Mouse (Mus musculus) forebrain, embryonic 14.5 days (tissue): ENCODE results near the gene Chd4. TPM values are rescaled to one million over a fixed set of nuclear protein-coding genes. Genes with fewer than 3 reads are reported as not detected.

Experiments
- ATAC-seq: fragments of 200-750 bp; cut with Nextera tagmentation; 2 replicates; pipeline ENCODE4 v1.8.0; 2017; ENCODE audit warnings: mild to moderate bottlenecking, moderate library complexity
- DNase-seq: peaks from one replicate; pipeline ENCODE4 v3.0.0-alpha.2; 2015; ENCODE audit warnings: low spot score
- H3K27ac ChIP-seq: fragments of 300-500 bp; sonication (generic); 2 replicates; pipeline ENCODE4 v1.5.1; 2014; ENCODE audit warnings: low read depth, mild to moderate bottlenecking, control low read depth, low read length, moderate library complexity
- H3K27me3 ChIP-seq: fragments of 300-500 bp; sonication (generic); replicated peaks from 2 replicates; pipeline ENCODE4 v1.6.1; 2014; ENCODE audit warnings: low read length, control low read depth, mixed read lengths; ENCODE audit not compliant: control insufficient read depth, insufficient read depth
- H3K36me3 ChIP-seq: fragments of 300-500 bp; sonication (generic); 2 replicates; pipeline ENCODE4 v1.6.1; 2014; ENCODE audit warnings: low read length, control low read depth; ENCODE audit not compliant: control insufficient read depth, insufficient read depth
- H3K4me1 ChIP-seq: fragments of 300-500 bp; sonication (generic); 2 replicates; pipeline ENCODE4 v1.6.1; 2014; ENCODE audit warnings: antibody characterized with exemption, low read length, control low read depth; ENCODE audit not compliant: control insufficient read depth, insufficient read depth
- H3K4me2 ChIP-seq: fragments of 300-500 bp; sonication (generic); 2 replicates; pipeline ENCODE4 v1.6.1; 2014; ENCODE audit warnings: mild to moderate bottlenecking, control low read depth, low read length
- H3K4me3 ChIP-seq: fragments of 300-500 bp; sonication (generic); 2 replicates; pipeline ENCODE4 v1.5.1; 2014; ENCODE audit warnings: low read depth, low read length, control low read depth
- H3K9ac ChIP-seq: fragments of 300-500 bp; sonication (generic); 2 replicates; pipeline ENCODE4 v1.6.1; 2014; ENCODE audit warnings: mild to moderate bottlenecking, low read length, control low read depth, moderate library complexity
- H3K9me3 ChIP-seq: fragments of 300-500 bp; sonication (generic); replicated peaks from 2 replicates; pipeline ENCODE4 v1.6.1; 2016; ENCODE audit warnings: low read length, control low read depth, mixed read lengths; ENCODE audit not compliant: control insufficient read depth
- WGBS: fragments of 180-500 bp; shearing (Covaris S2); extraction: QIAGEN DNeasy Blood & Tissue Kit; methylation state at CpG from one replicate; pipeline ENCODE4 v1.1.7; 2014; 5-methylcytosine and 5-hydroxymethylcytosine counted together
- polyA plus RNA-seq: library from polyadenylated mRNA; unstranded; fragments of >200 nt; fragmentation: Nextera tagmentation; extraction: Ambion mirVana; gene quantifications from 2 replicates; pipeline ENCODE4 v1.2.1, GENCODE M21; 2014

Gene Chd4
- polyA plus RNA-seq, 1 experiment from 2014 or later = 61.1 TPM

GRCm38 (mm10) chr6:125149569-125149950 is 53.8 kb downstream of the Chd4 start:
- Histone ChIP-seq H3K4me1 (peaks cover 20% of the 10 kb centered on the region), H3K36me3 (peaks cover 39% of the 10 kb centered on the region), H3K9ac (no peak overlapping the region), H3K27me3 (no peaks in the 10 kb centered on the region), H3K4me3 (no peak overlapping the region), H3K27ac (no peak overlapping the region), H3K4me2 (no peak overlapping the region), H3K9me3 (no peaks in the 10 kb centered on the region)
- no peak for ATAC-seq
- no peak for DNase-seq
- WGBS = 79% methylated on average over 7 of the region's 7 CpGs

- peaks cover 49% of the 10 kb centered on the region for H3K36me3 ChIP-seq
- 88% methylated on average over 22 of the region's 22 CpGs for WGBS
- ATAC-seq (no peak), DNase-seq (no peak)
- no peak overlapping the region for H3K27ac ChIP-seq
- H3K4me2 ChIP-seq = no peak overlapping the region
- no peak overlapping the region for H3K9ac ChIP-seq
- no peaks in the 10 kb centered on the region for H3K9me3 ChIP-seq
- no peak overlapping the region for H3K4me3 ChIP-seq
- H3K27me3 ChIP-seq = no peaks in the 10 kb centered on the region
- peaks cover 1% of the 10 kb centered on the region for H3K4me1 ChIP-seq
Measured at GRCm38 (mm10) chr6:125152212-125153017, 56.6 kb downstream of the Chd4 start.

- peaks cover 49% of the 10 kb centered on the region for H3K36me3 ChIP-seq
- H3K4me3 ChIP-seq = no peak overlapping the region
- H3K9me3 ChIP-seq = no peaks in the 10 kb centered on the region
- H3K27me3 ChIP-seq = no peaks in the 10 kb centered on the region
- H3K4me2 ChIP-seq = no peak overlapping the region
- no peak overlapping the region for H3K9ac ChIP-seq
- H3K4me1 ChIP-seq = no peaks in the 10 kb centered on the region
- 89% methylated on average over 5 of the region's 5 CpGs for WGBS
- no peak overlapping the region for H3K27ac ChIP-seq
- ATAC-seq (no peak), DNase-seq (no peak)
Measured at GRCm38 (mm10) chr6:125153018-125153389, 57.2 kb downstream of the Chd4 start.

GRCm38 (mm10) chr6:125153682-125154081 is 57.9 kb downstream of the Chd4 start:
- DNase-seq (no peak), ATAC-seq (no peak)
- no peak overlapping the region for H3K4me2 ChIP-seq
- no peak overlapping the region for H3K4me3 ChIP-seq
- H3K27me3 ChIP-seq = no peaks in the 10 kb centered on the region
- no peaks in the 10 kb centered on the region for H3K4me1 ChIP-seq
- no peak overlapping the region for H3K27ac ChIP-seq
- peaks cover 52% of the 10 kb centered on the region for H3K36me3 ChIP-seq
- no peaks in the 10 kb centered on the region for H3K9me3 ChIP-seq
- WGBS = 97% methylated on average over 4 of the region's 4 CpGs
- no peak overlapping the region for H3K9ac ChIP-seq

- peak; percentile 61 for DNase-seq
- Histone ChIP-seq H3K27me3 (no peaks in the 10 kb centered on the region), H3K4me1 (no peaks in the 10 kb centered on the region), H3K27ac (no peak overlapping the region), H3K36me3 (peaks cover 60% of the 10 kb centered on the region), H3K4me2 (no peak overlapping the region), H3K9ac (no peak overlapping the region), H3K4me3 (no peak overlapping the region), H3K9me3 (no peaks in the 10 kb centered on the region)
- peak; percentile 47; the same call in 1 of the 2 replicates for ATAC-seq
Measured at GRCm38 (mm10) chr6:125154550-125154949, 58.8 kb downstream of the Chd4 start.

GRCm38 (mm10) chr6:125155262-125155661 is 59.5 kb downstream of the Chd4 start:
- Histone ChIP-seq H3K4me3 (no peak overlapping the region), H3K4me1 (no peaks in the 10 kb centered on the region), H3K4me2 (no peak overlapping the region), H3K36me3 (peaks cover 64% of the 10 kb centered on the region), H3K9me3 (no peaks in the 10 kb centered on the region), H3K27me3 (no peaks in the 10 kb centered on the region), H3K9ac (no peak overlapping the region), H3K27ac (no peak overlapping the region)
- no peak for ATAC-seq
- WGBS = 92% methylated on average over 8 of the region's 8 CpGs
- no peak for DNase-seq

GRCm38 (mm10) chr6:125156491-125156890 is 60.7 kb downstream of the Chd4 start:
- Histone ChIP-seq H3K4me1 (no peaks in the 10 kb centered on the region), H3K27ac (no peak overlapping the region), H3K9me3 (no peaks in the 10 kb centered on the region), H3K4me2 (no peak overlapping the region), H3K4me3 (no peak overlapping the region), H3K27me3 (no peaks in the 10 kb centered on the region), H3K9ac (no peak overlapping the region), H3K36me3 (peaks cover 68% of the 10 kb centered on the region)
- WGBS = 89% methylated on average over 3 of the region's 3 CpGs
- DNase-seq = no peak
- ATAC-seq = no peak

GRCm38 (mm10) chr6:125156903-125157614 is 61.3 kb downstream of the Chd4 start:
- Histone ChIP-seq H3K27me3 (no peaks in the 10 kb centered on the region), H3K4me2 (no peak overlapping the region), H3K4me3 (no peak overlapping the region), H3K4me1 (no peaks in the 10 kb centered on the region), H3K36me3 (peaks cover 65% of the 10 kb centered on the region), H3K27ac (no peak overlapping the region), H3K9ac (no peak overlapping the region), H3K9me3 (no peaks in the 10 kb centered on the region)
- DNase-seq = no peak
- ATAC-seq = no peak
- WGBS = 36% methylated on average over 7 of the region's 7 CpGs

GRCm38 (mm10) chr6:125158944-125159492 is 63.2 kb downstream of the Chd4 start:
- 84% methylated on average over 15 of the region's 15 CpGs for WGBS

More at GRCm38 (mm10) chr6:125158944-125159492, 63.2 kb downstream of the Chd4 start:
- Histone ChIP-seq H3K4me2 (no peak overlapping the region), H3K9ac (no peak overlapping the region), H3K27me3 (no peaks in the 10 kb centered on the region), H3K9me3 (no peaks in the 10 kb centered on the region), H3K27ac (no peak overlapping the region), H3K4me1 (peaks cover 8% of the 10 kb centered on the region), H3K4me3 (no peak overlapping the region), H3K36me3 (peaks cover 60% of the 10 kb centered on the region)
- ATAC-seq (no peak), DNase-seq (no peak)
